Mouse (Mus musculus): Measurements from ENCODE around the gene Gclm. TPM values are rescaled to one million over a fixed set of nuclear protein-coding genes. Genes with fewer than 3 reads are reported as not detected.

Gclm gene
- total RNA-seq, 2 experiments from 2014 or later = 22.7 to 28.7 TPM

DNA sequence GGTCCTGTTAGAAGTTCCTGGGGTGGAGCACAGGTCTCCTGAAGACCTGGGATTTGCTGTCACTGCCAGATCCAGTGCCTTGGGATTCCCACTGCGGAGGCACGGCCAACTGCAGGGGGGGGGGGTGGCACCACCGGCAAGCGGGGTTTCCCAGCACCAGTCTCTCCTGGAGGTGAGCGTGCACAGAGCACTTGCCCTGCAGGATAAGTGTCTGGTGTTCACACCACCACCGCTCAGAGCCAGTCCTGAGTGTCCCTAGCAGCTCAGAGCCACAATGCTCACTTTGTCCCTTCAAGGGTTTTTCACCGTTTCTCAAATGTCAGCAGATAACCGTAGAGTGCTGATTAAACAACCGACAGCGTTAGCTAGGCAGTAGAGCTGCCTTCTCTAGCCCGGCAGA, 71.3 kb downstream of the Gclm start:
- intact Hi-C loops (cut with DNase I; ENCODE audit: low total_unique reads) = no loop called here
- DNase-seq = no peak

DNA sequence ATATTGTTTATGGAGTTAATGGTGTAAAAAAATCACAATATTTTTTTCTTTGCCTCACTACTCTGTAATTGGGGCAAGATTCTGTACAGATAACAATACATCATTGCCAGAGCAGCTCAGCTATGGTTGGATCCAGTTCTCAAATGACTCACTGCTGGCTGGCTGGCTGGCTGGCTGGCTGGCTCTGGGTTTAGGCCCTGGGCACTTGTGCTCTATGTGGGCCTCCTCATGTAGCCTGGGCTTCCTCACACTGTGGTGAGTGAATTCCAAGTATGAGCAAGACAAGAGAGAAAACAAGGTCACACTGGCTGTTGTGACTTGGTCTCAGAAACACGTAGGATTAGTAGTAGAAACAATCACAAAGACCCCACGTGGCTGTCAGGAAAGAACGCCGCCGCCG, 72.0 kb downstream of the Gclm start:
- DNase-seq = peak; percentile 55
- intact Hi-C loops (cut with DNase I; ENCODE audit: low total_unique reads) = no loop called here

Small RNAs within 50 kb of the gene (microRNA-seq; reads per million reads assigned to microRNA genes)
- gene Gm22903 = 0 reads per million in 2 experiments
- 9.0 to 22.0 reads per million in 2 experiments for gene Mir760

Other genes with a start within 250 kb of the Gclm start
- 1 to 10 TPM; 1.0 to 1.1 TPM for gene Abca4, start 201.1 kb upstream of the Gclm start, total RNA-seq (2021)
- gene Dnttip2, start 28.8 kb downstream of the Gclm start, total RNA-seq (2021) = 10 to 100 TPM; 18.4 to 19.7 TPM
- gene Bcar3, start 48.6 kb downstream of the Gclm start, total RNA-seq (2021) = 1 to 10 TPM; 8.3 to 9.5 TPM

Measured in gastrocnemius, postnatal 14 days (tissue).